Mouse (Mus musculus): Measurements from ENCODE around the gene Asb1.

Asb1 gene

DNA sequence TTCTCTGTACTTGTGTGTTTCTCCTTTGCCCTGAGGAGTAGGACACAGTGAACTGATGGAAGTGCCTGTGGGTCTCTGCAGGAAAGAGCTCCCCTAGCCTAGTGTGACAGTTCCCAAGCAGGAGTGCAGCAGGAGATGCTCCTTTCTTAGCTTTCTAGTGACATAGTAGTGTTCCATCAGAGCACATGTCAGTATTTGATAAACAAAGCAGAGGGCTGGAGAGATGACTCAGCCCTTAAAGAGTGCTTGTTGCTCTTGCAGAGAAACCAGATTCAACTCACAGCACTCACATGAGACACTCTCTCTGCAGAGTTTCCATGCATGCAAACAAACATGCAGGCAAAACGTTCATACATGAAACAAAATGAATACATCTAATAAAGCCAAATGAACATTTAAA, 4.9 kb downstream of the Asb1 start:
- DNase-seq (ENCODE audit: low spot score), result no peak

- DNase-seq (ENCODE audit: low spot score), result no peak
These were observed 7.2 kb downstream of the Asb1 start for GRCm38 (mm10) chr1:91547567-91547966.

GRCm38 (mm10) chr1:91549073-91549472, 8.7 kb downstream of the Asb1 start:
- no peak for DNase-seq (ENCODE audit: low spot score)

DNA sequence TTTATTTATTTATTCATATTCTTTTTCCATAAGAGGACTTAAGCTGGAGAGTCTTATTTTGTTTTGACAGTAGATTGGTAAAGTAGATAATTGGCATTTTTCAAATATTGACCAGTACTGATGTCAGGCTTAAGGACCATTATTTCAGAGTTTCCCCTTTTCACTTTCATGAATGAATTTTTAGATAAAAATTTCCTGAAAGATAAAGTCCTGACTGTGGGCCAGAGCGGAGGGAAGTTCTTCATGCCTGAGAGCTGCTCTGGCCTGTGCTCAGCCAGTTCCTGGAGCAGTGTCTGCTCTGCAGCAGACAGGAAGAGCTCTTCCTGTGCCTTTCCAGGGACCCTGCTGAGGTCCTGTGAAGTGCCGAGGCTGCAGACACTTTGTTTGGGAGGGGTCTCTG, 16.8 kb downstream of the Asb1 start:
- DNase-seq (ENCODE audit: low spot score), result no peak

DNA sequence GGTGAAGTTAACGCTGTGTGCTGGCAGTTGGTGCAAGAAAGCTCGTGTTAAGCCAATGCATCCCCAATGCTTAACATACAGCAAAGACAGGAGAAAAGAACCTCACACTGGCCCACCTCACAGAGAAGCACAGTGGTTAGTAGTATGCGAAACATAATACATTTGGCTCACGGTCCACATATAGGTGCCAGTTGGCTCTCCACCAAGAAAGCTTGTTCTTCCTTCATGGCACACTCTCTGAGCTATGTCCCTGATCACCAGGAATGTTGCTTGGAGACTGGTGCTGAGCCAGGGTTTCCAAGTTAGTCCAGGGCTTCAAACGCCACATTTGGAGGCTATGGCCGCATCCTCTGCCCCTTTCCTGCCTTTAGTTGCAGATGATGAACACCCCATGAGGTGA, 20.9 kb downstream of the Asb1 start:
- no peak for DNase-seq (ENCODE audit: low spot score)

GRCm38 (mm10) chr1:91562977-91563590, 22.7 kb downstream of the Asb1 start:
- no peak for DNase-seq (ENCODE audit: low spot score)

GRCm38 (mm10) chr1:91564004-91564403, 23.7 kb downstream of the Asb1 start:
- DNase-seq (ENCODE audit: low spot score), result no peak

DNA sequence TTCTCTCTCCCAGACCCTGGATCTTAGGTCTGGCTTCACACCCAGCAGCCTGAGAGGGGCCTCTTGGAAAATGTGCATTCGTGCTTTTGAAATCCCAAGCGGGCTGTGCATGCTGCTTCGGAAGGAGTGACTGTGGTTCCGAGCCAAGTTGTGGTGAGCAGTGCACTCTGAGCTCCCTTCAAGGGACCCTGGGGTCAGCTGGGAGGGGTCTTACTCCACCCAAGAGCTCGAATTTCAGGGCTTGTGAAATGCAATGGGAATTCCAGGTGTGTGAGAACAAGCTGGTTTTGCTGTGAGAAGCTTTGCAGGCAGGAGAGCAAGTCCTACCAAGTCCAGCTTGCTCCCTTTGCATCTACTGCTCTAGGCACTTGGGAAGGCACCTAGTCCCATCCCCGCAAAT, 24.3 kb downstream of the Asb1 start:
- DNase-seq (ENCODE audit: low spot score), result no peak

DNA sequence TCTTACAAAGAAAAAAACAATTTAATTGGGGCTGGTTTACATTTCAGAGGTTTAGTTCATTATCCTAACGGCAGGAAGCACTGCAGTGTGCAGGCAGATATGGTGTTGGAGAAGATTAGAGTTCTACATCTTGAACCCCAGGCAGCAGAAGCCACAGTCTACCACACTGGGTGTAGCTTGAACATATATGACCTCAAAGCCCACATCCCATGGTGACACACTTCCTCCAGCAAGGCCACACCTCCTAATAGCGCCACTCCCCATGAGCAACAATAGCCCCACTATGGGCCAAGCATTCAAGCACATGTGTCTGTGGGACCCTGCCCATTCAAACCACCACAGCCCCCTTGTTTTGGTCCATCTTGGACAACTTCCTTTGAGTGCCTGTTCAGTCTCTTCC, 26.9 kb downstream of the Asb1 start:
- DNase-seq (ENCODE audit: low spot score), result no peak

DNA sequence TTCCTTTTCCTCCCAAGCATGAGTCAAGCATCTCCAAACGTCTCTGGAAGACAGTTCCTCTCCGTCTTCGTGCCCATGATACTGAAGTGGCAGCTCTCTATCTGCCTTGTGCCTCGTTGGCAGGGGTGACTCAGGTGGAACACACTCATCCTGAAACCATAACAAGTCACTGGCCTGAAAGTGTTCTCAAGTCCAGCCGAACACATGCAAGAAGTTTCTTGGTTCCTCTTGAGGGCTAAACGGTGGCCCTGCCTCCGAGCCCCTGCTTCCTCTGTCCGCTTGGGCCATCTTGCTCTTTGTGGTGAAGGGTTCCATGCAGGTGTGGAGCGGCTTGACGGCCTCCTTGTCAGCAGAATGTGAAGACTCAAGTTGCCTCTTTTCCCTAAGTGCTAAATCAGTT, 32.1 kb downstream of the Asb1 start:
- no peak for DNase-seq (ENCODE audit: low spot score)

DNA sequence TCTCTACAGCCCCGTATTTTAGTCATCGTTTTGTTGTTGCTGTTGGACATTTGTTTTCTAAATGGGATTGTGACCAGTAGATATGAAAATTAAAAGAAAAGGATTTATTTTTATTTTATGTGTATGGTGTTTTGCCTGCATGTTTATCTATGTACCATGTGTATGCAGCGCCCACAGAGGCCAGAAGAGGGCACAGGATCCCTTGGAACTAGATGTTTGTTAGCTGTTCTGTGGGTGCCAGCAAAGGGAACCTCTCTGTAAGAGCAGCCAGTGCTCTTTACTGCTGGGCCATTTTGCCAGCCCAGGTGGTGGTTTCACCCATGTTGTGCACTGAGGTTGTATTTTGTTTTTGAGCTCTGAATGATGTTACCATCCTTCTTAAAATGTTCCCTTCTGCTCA, 33.9 kb downstream of the Asb1 start:
- no peak for DNase-seq (ENCODE audit: low spot score)

GRCm38 (mm10) chr1:91577883-91578517, 37.7 kb downstream of the Asb1 start:
- DNase-seq (ENCODE audit: low spot score), result no peak

- DNase-seq (ENCODE audit: low spot score), result no peak
These were observed 40.2 kb downstream of the Asb1 start for GRCm38 (mm10) chr1:91580503-91580902.

- no peak for DNase-seq (ENCODE audit: low spot score)
These were observed 40.9 kb downstream of the Asb1 start for GRCm38 (mm10) chr1:91581206-91581605.

GRCm38 (mm10) chr1:91584969-91585835, 44.9 kb downstream of the Asb1 start:
- no peak for DNase-seq (ENCODE audit: low spot score)

- DNase-seq (ENCODE audit: low spot score), result no peak
These were observed 49.4 kb downstream of the Asb1 start for GRCm38 (mm10) chr1:91589738-91590137.

DNA sequence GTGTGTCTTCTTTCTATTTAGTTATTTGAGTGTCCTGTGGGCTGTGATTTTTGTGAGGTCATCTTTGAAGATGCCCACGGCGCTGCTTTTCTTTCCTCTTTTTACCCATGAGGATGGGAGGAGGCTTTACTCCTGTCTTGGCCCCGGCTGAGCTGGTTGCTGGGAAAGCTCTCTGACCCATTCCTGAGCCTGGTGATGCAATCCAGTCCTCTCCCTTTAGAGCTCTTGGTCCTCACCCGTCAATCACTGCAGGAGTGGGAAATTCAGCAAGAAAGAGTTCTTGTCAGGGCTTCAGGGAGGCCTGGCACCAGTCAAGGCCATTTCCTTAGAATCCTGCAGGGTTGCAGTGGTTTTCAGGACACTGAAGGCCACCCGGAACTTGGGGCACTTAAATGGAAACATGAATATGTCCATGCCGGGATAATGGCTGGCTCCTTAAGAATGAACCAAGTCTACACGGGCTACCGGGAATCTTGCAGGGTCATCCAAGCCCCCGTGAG, 55.2 kb downstream of the Asb1 start:
- DNase-seq (ENCODE audit: low spot score), result no peak

DNA sequence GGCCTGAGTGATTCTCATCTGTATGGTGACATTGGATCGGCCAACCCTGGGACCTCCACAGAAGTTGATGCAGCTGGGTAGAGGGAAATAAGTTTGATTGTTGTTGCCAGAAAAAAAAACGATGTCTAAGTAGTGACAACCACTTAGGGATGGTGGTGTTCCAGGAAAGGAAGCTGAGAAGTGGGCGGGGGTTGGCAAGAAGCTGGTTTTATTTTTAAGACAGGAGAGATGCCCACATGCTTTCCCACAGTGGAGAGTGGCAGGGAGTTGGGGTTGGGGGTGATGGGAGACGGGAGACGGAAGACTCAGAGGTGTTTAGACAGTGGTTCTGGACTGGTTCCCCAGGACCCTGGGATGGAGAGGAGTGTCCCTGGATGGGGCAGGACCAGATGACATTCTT, 57.3 kb downstream of the Asb1 start:
- no peak for DNase-seq (ENCODE audit: low spot score)

DNA sequence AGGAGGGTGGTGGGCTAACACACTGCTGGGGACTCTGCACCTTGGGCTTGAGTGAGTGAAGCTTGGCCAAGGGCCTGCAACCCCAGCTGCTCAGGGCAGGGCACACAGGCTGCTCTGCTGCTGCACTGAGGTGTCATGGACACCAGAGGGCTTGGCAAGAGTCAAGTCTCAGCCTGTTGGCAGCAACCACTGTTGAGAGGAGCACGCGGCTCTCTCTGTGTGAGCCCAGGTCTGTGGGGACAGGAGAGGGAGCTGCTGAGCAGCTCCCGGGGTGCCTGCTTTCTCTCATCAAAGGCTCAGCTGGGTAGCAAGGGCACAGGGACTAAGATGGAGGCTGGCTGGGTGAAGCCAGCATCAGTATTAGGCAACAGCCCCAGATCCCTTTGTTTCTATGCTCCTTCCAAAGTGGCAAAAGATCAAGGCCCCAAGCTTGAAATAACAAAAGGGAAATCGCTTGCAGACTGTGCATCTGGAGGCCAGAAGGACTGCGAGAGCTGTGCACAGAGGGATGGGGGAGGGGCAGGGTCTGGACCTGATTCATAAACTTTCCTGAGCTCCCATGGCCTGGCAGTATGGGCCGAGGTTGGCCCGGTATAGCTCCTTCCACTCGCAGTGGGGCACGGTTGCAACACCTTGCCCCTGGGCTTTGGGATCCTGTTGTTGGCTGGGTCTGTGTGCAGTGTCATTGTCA, 60.5 kb downstream of the Asb1 start:
- DNase-seq (ENCODE audit: low spot score), result no peak

- DNase-seq (ENCODE audit: low spot score), result no peak
These were observed 61.2 kb downstream of the Asb1 start for GRCm38 (mm10) chr1:91601362-91602096.

GRCm38 (mm10) chr1:91605632-91606031, 65.3 kb downstream of the Asb1 start:
- DNase-seq (ENCODE audit: low spot score), result no peak

GRCm38 (mm10) chr1:91606701-91607100, 66.4 kb downstream of the Asb1 start:
- DNase-seq (ENCODE audit: low spot score), result no peak

Measured in c-Kit-positive CD71-positive TER-119-positive erythroid progenitor cells, embryonic 14.5 days (primary cell).